Mouse (Mus musculus) heart, adult 2 months (tissue): ENCODE measurements at regions not wholly inside any gene's neighbourhood (a gene's known extent, or its start where the extent isn't known, plus 50 kb on each side); places are given as distances from the start of the nearest gene placed in this dataset.

Experiments used
- CTCF ChIP-seq: fragments of 200-600 bp; IDR thresholded peaks from 2 replicates; pipeline ENCODE4 v1.8.1; 2022; ENCODE audit warnings: antibody characterized with exemption, mild to moderate bottlenecking, moderate library complexity
- EP300 ChIP-seq: fragments of 200-500 bp; IDR thresholded peaks from 2 replicates; pipeline ENCODE4 v1.6.1; 2011; ENCODE audit warnings: low read depth, low read length, control low read depth; ENCODE audit not compliant: insufficient read depth
- POLR2A ChIP-seq: fragments of 200-500 bp; IDR thresholded peaks from 2 replicates; pipeline ENCODE4 v1.6.1; 2011; ENCODE audit warnings: mild to moderate bottlenecking, low read depth, low read length, control low read depth; ENCODE audit not compliant: insufficient read depth

- no peak for TF ChIP-seq CTCF
- no peak for TF ChIP-seq EP300
- TF ChIP-seq POLR2A = no peak
These were observed 653.9 kb upstream of the Got2 start for GRCm38 (mm10) chr8:96542215-96542614.
